Mouse (Mus musculus): Measurements from ENCODE around the gene Olfr157. TPM values are rescaled to one million over a fixed set of nuclear protein-coding genes. Genes with fewer than 3 reads are reported as not detected.

Olfr157 gene
- not detected for total RNA-seq (2023)

GRCm38 (mm10) chr4:43840101-43840500, at the start of gene Olfr157:
Olfr157 (minus strand) TSS chr4:43840201.

GRCm38 (mm10) chr4:43875160-43875918, 35.3 kb upstream of the Olfr157 start, which contains the start of gene Reck:
Reck (plus strand) TSS chr4:43875530.

GRCm38 (mm10) chr4:43851265-43851664, 11.3 kb upstream of the Olfr157 start, which contains the start of gene Olfr155:
Olfr155 (plus strand) TSS chr4:43851565.

GRCm38 (mm10) chr4:43823845-43824337, 16.1 kb downstream of the Olfr157 start, which contains the start of gene Olfr156:
Olfr156 (minus strand) TSS chr4:43823895.

Other genes starting within 250 kb of the Olfr157 start
- gene Npr2, start 208.3 kb downstream of the Olfr157 start, total RNA-seq (2023), result 1 to 10 TPM; 1.4 to 4.2 TPM
- under 1 TPM in 1 of 2 experiments, not detected in 1; 0.52 TPM for gene Spag8, start 186.6 kb downstream of the Olfr157 start, total RNA-seq (2023)
- gene Hint2, start 183.7 kb downstream of the Olfr157 start, total RNA-seq (2023), result 10 to 100 TPM; 21.1 to 23.2 TPM
- gene Tmem8b, start 171.2 kb downstream of the Olfr157 start, total RNA-seq (2023), result 1 to 10 TPM; 3.4 to 5.9 TPM
- under 1 TPM in 1 of 2 experiments, not detected in 1; 0.15 TPM for gene Fam221b, start 171.1 kb downstream of the Olfr157 start, total RNA-seq (2023)
- not detected for gene Olfr70, start 139.4 kb downstream of the Olfr157 start, total RNA-seq (2023)
- not detected for gene Olfr71, start 129.9 kb downstream of the Olfr157 start, total RNA-seq (2023)
- not detected for gene Hrct1, start 113.0 kb downstream of the Olfr157 start, total RNA-seq (2023)
- not detected for gene Spaar, start 110.2 kb downstream of the Olfr157 start, total RNA-seq (2023)
- gene Olfr159, start 69.2 kb downstream of the Olfr157 start, total RNA-seq (2023), result not detected
- not detected for gene Olfr156, start 16.3 kb downstream of the Olfr157 start, total RNA-seq (2023)
- gene Olfr155, start 11.4 kb upstream of the Olfr157 start, total RNA-seq (2023), result not detected
- gene Reck, start 35.3 kb upstream of the Olfr157 start, total RNA-seq (2023), result under 1 TPM; 0.38 to 0.56 TPM
- gene Glipr2, start 117.2 kb upstream of the Olfr157 start, total RNA-seq (2023), result 1 to 10 TPM; 9.2 to 9.3 TPM
- gene Ccin, start 143.3 kb upstream of the Olfr157 start, total RNA-seq (2023), result not detected
- gene Clta, start 164.3 kb upstream of the Olfr157 start, total RNA-seq (2023), result 100 to 1,000 TPM; 195 to 200 TPM
- gene Gne, start 244.0 kb upstream of the Olfr157 start, total RNA-seq (2023), result 10 to 100 TPM; 65.5 to 67.3 TPM

Measured in B cell, adult 67 days (primary cell).